Mouse (Mus musculus): ENCODE data around the gene Ech1. TPM values are rescaled to one million over a fixed set of nuclear protein-coding genes. Genes with fewer than 3 reads are reported as not detected.

The Ech1 gene
- total RNA-seq, 2 experiments from 2014 or later: 1,375 to 1,408 TPM

DNA sequence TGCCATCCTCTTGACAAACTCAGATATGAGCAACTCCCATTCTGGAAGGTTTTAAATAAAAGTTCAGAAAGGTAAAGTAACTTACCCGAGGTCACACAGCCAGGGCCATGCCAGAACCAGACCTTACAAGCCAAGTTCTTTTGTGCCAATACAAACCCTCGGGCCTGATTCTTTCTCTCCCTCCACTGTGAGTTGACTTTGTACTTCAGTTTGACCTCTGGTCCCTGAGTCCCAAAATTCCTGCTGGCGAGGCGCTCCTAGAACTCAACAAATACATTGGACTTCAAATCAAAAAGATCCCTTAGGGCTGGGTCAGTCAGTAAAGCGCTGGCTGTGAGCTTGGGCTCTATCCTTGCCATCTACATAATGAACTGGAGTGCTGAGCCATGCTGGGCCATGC, 11.9 kb downstream of the Ech1 start:
- intact Hi-C loops (cut with DNase I): no loop called here

DNA sequence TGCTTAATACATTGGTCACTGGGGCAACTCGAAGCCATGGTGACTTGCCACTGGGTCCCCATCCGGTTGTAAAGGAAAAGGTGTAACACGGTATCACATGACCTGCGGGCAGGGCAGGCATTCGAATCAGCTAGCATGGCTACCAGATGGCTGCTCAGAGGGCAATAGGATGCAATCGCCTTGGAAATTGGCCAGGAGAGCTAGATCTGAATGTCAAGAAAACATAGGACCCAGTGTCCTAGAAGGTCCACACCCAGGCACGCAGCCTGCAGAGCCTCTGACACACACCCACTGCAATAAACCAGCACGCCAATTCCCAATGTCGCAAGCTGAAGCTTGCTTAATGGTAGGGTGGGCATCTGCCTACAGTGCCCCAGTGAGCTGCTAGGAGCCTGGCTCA, 13.3 kb downstream of the Ech1 start:
- intact Hi-C loops (cut with DNase I): no loop called here
- DNase-seq: no peak

More for the DNA sequence above, 11.9 kb downstream of the Ech1 start:
- DNase-seq: no peak

DNA sequence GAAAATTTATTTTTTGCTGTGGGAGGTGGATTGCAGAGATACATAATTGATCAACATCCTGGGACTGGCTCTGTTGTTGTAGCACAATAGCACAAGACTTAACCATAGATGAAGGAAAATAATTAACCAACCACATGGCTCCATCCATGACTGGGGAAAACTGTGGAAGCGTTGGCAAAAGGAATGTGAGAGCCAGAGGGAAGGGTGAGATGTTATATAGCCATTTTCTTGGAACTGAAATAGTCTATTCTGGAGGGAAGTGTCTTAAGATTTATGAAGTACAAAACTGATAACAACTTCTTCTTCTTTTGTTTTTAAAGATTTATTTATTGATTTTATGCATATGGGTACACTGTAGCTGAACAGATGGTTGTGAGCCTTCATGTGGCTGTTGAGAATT, 22.3 kb downstream of the Ech1 start:
- DNase-seq: no peak
- intact Hi-C loops (cut with DNase I): no loop called here

DNA sequence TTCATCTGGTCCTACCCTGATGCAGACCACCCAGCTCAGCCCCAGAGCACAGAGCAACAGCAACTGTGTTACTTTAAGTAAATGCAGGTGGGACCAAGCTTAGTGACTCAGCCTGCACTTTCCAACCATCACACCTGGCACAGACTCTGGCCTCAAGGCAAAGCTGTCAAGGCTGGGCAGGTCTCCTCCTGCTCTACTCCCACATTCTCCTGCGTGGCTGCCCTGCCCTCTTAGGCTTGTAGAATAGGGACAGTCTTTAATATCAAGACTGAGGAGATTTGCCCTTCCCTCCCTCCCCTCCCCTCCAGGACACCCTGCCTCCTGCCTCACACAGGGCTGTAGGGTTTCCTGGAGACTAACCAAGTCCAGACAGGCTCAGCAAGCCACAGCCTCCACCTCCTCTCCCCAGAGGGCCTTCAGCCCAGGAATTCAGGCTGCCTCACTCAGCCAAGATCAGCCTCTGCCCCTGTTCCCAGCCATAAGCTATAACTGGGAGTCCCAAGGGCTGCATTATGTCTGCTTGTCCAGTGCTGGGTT, 24.8 kb downstream of the Ech1 start:
- DNase-seq: no peak
- intact Hi-C loops (cut with DNase I): no loop called here

DNA sequence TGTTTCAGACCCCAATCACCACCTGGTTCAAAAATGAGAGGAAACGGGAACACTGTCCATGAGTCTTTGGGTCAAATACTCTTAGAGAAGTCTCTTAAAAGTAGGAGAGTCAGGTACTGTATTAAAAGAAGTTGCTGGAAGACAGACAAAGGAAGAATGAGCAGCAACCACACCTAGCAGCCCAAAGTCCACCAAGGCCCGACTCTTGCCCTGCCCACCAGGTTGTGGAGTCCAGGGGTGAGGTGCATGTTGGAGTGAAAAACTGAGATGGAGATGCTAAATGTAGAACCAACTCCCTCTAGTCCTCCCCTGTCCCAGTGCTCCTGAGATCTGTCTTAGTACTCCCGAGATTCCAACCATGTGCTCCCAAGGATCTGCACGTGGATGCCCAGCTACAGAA, 25.6 kb downstream of the Ech1 start:
- intact Hi-C loops (cut with DNase I): no loop called here
- no peak for DNase-seq

DNA sequence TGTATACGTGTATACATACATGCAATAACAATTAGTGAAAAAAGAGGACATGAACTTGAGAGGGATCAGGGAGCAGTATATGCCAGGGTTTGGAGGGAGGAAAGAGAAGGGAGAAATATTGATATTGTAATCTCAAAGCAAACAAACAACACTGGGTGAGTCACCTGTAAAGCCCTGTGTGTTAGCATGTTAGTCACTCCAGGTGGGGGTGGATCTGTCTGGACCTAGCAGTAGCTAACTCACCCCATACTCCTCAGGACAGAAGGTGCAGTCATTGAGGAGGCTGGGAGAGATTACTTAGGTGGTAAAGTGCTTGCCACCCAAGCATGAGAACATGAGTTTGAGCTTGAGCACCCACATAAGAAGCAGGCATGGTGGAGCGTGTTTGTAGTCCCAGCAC, 34.9 kb downstream of the Ech1 start:
- intact Hi-C loops (cut with DNase I): loop anchor here (10.0 kb wide), 1 partner anchor 175 kb away; no protein-coding TSS in a partner anchor
- DNase-seq: no peak

DNA sequence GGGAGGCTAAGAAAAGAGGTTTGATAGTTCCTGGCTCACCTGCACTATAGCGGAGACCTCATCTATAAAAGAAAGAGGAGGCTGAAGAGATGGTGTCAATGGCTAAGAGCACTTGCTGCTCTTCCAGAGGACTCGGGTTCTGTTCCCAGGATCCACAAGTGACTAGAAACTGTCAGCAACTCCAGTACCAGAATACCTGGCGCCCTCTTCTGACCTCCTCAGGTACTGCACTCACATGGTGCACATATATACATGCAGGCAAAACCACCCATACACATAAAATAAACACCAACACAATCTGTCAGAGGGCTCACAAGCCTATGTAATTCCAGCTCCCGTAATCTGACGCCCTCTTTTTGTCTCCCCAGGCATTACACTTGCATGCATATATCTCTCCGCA, 35.9 kb downstream of the Ech1 start:
- no peak for DNase-seq
- intact Hi-C loops (cut with DNase I): loop anchor here (10.0 kb wide), 1 partner anchor 174 kb away; no protein-coding TSS in a partner anchor

DNA sequence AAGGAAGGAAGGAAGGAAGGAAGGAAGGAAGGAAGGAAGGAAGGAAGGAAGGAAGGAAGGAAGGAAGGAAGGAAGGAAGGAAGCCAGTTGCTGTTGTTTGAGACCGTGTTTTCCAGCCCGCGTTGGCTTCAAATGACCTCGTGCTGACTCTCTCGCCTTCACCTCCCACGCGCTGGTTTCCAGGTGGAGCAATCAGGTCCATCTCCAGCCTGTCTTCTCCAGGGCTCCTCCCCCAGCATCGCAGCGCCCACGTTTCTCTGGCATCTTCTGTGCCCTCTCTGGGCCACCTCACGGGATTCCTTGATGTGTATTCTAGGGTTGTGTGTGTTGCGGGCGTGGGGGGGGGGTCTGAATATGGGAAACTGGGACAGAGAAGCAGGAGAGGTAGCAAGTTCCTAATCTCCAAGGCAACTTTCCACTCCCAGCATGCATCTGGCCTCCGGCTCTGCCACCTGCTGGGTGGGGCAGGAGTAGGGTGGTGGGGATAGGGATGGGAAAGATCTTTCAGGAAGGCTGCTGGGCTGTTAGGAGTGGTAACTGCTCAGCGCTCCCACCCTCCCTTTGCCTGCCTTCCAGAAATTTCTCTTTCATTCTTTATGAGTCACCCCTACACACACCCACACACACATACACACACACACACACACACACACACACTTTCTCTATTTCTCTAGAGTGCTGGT, 37.9 kb downstream of the Ech1 start:
- DNase-seq: no peak
- intact Hi-C loops (cut with DNase I): loop anchor here (10.0 kb wide), 1 partner anchor 172 kb away; no protein-coding TSS in a partner anchor

DNA sequence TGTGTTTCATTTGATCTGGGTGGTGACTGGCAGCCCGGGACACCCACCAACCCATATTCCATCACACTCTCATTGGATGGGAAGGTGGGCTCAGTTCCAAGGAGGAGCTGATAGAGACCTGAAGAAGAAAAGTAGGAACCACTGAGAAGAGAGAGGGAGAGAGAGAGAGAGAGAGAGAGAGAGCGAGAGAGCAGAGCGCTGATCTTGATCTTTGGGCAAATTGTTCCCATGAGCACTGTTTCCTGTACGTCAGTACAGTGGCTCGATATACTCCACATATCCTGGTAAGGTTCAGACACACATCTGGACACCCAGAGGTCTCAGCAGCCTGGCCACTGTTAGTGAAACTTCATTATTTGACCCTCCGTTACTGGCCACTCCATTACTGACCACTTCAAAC, 38.5 kb downstream of the Ech1 start, which contains the start of gene Lgals7:
Gene Lgals7, plus strand, starts transcription at position 314 of the 400 bp plus-strand sequence.
- intact Hi-C loops (cut with DNase I): loop anchor here (10.0 kb wide), 1 partner anchor 171 kb away; no protein-coding TSS in a partner anchor
- no peak for DNase-seq

DNA sequence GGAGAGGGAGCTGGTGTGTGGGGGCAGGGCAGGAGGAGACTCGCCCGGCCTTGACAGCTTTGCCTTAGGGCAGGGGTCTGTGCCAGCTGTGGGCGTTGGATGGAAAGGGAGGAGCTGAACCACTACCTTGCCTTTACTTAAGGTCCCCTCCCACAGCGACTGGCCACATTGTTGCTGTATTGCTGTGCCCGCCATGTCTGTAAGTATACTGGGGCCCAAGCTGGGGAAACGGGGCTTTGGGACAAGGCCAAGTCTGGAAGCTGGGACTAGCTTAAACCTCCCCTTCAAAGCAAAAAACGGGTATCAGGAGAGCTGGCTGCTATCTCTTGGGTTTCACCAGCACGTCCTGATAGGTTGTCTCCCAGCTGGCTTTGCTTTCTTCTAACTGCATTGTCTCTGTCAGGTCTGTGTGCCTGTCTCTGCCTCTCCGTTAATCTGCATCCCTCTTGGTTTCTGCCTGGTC, 39.3 kb downstream of the Ech1 start:
- no peak for DNase-seq
- intact Hi-C loops (cut with DNase I): loop anchor here (10.0 kb wide), 1 partner anchor 170 kb away; no protein-coding TSS in a partner anchor

DNA sequence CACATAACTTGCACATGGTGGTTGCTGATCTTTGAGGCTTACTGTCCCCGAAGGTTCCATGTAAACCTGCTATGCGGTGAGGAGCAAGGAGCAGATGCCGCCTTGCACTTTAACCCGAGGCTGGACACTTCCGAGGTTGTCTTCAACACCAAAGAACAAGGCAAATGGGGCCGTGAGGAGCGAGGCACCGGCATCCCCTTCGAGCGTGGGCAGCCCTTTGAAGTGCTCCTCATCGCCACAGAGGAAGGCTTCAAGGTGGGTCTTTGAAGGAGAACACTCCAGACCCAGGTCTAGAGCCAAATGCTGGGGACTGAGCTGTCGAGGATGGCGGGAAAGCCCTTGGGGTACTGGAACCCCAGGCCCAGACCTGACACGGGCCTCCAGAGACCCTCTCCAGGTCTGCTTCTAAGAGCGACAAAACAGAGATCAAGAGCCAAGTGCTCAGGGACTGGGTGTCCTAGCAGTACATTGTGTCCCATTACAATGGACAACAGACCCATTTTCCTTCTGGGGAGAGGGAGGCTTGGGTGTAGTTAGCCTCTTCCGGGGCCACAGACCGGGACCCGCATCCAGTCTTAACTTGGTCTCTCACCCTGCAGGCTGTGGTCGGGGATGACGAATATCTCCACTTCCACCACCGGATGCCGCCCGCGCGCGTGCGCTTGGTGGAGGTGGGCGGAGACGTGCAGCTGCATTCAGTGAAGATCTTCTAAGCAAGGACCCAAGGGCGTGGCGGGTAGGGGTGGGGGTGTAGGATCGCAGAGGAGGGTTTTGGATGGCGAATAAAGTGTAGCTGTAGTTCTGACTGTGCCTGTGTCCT, 40.7 kb downstream of the Ech1 start:
- intact Hi-C loops (cut with DNase I): loop anchor here (2.0 to 10.0 kb wide), 3 partner anchors 39 to 169 kb away; no protein-coding TSS in a partner anchor
- DNase-seq: peak; percentile 81 to 83

DNA sequence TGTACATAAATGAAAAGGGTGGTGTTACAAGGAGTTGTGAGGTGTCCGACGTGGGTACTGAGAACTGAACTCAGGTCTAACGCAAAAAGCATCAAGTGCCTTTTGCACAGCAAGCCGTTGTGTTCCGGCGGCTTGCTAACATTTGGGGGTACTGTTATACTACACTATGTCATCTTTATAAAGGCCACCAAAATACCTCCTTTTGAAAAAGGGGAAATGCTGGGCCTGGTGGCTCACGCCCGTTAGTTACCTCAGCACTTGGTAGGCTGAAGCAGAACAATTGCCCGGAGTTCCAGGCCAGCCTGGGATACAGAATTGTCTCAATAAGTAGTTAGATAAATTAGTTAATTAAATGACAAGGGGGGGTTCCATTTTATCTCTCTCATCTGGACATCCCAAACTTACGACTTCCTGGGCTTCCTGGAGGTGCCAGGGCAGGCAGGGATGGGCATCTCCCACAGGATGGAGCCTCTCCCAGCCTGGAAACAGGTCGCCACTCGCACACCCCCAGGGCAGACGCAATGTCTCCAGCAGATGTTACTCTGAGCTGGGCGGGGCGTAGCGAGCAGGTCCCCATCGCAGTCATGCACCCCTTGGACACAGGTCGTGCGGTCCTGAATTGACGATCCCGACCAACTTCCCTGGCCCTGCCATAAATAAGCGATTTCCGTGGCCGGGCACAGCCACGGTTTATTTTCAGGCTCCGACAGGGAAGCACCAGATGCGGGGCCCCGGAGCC, 41.9 kb downstream of the Ech1 start:
- DNase-seq: no peak
- intact Hi-C loops (cut with DNase I): loop anchor here (1.0 to 10.0 kb wide), 4 partner anchors 40 to 168 kb away; no protein-coding TSS in a partner anchor

DNA sequence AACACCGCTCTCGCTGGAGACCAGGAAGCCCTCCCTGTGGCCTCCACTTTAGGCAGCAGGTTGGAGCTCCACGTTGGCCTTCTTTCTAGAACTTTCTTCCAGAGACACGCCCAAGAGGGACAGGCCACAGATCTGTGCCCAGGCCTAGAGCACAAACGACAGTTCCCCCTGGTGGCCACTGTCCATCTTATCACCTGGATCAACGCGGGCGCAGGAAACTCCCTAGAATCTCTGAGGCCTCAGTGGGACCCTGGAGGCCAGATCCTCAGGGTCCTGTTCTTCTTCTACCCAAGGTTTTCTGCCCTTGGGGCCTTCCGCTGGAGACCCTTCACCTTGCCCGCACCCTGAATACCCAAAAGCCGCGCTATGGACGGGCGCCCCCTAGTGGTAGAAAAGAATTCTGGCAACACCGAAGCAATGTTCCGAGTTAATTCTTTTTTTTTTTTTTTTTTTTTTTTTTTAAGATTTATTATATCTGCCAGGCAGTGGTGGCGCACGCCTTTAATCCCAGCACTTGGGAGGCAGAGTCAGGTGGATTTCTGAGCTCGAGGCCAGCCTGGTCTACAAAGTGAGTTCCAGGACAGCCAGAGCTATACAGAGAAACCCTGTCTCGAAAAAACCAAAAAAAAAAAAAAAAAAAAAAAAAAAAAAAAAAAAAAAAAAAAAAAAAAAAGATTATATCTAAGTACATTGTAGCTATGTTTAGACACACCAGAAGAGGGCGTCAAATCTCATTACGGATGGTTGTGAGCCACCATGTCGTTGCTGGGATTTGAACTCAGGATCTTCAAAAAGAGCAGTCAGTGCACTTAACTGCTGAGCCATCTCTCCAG, 42.7 kb downstream of the Ech1 start:
- intact Hi-C loops (cut with DNase I): loop anchor here (1.0 to 10.0 kb wide), 4 partner anchors 41 to 167 kb away; no protein-coding TSS in a partner anchor
- DNase-seq: peak; percentile 79 to 86

DNA sequence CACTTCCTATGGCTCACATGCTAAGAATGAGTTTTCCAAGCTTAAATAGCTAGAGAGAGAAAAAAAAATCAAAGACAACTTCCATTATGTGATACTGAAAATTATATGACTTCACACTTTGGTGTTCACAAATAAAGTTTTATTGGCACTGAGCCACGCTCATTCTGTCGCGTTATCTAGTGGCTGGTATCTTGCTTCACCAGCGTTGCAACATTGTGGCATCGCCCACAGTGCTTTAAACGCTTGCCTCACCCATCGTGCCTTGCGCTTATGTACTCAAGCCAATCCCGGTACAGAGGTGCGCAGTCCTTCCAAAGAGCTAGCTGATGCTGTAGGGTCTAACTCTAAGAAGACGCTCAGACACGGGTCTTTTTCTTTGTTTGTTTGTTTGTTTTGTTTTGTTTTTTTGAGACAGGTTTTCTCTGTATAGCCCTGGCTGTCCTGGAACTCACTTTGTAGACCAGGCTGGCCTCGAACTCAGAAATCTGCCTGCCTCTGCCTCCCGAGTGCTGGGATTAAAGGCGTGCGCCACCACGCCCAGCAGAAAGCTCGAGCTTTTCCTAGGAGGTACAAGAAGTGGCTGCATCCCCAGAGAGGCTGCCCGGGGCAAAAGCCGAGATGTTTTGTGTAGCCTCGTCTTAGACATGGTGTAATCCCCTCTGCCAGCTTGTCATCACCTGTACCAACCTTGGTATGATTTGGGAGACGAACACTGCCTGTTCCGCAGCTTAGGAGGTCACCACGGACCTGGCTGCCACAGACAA, 46.1 kb downstream of the Ech1 start:
- intact Hi-C loops (cut with DNase I): no loop called here
- DNase-seq: no peak

DNA sequence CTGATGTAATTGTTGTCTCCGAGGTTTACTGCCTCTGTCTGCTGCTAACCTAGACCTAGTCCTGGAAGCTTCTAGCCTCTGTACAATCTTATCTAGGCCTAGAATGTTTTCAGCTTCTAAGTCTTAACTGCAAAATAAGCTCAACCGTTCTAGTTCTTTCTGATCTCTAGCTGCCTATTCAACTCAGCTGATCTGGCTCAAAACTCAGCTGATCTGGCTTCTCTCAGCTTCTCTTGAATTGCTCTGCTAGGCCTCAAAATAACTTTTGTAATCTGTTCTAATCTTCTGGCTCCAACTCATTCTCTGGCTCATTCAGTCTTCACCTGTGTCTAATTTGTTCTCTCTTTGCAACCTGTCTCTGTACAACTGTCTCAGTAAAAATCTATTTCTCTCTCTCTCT, 49.5 kb downstream of the Ech1 start:
- no peak for DNase-seq

DNA sequence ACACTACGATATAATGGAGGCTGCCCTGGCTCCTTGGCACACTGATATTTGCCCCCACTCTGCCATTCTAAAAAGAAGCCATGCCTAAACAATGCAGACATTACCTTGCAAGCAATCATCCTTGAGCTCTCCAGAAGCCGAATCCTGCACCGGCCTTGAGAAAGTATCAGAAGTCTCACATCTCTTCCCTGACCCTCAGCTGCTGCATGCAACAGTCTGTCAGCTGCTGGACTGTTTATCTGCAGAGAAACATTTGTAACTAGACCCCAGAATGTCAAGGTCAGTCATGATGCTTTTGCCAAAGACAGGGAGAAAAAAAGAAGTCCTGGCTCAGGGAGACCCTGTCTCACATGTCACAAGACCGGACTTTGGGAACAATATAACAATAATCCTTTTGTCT, 51.1 kb downstream of the Ech1 start:
- intact Hi-C loops (cut with DNase I): no loop called here
- no peak for DNase-seq

More for the DNA sequence above, 49.5 kb downstream of the Ech1 start:
- intact Hi-C loops (cut with DNase I): no loop called here

DNA sequence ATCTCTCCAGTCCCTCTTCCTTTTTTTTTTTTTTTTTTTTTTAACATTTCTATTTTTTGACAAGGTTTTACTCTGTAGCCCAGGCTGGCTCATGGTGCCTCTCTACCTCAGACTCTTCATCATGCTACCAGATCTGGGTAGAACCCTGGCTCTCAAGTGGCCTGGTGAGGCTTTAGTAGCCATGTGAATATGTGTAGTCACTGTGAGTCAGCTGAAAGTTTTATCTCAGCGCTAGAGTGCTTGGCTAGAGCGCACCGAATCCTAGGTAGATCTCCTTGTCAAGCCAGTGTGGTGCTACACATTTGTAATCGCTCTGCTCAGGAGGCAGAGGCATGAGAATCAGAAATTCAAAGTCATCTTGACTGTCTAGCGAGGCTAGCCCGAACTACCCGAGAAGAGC, 52.1 kb downstream of the Ech1 start:
- no peak for DNase-seq
- intact Hi-C loops (cut with DNase I): no loop called here

DNA sequence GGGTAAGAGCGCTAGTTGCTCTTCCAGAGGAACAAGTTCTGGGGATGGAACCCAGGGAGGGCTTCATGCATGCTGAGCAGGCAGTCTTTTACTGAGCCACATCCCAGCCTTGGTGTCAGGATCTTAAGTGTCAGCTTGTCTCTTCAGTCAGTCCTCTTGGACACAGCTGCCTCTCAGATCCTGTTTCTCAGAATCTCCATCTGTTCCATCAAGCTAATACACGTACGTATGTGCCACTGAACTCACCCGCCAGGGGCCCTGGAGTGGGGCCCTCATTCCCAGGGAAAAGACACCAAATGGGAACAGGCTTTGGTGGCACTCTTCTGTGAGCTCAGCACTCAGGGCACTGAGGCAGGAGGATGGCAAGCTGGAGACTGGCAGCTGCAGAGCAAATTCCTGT, 52.8 kb downstream of the Ech1 start:
- DNase-seq: no peak
- intact Hi-C loops (cut with DNase I): no loop called here

DNA sequence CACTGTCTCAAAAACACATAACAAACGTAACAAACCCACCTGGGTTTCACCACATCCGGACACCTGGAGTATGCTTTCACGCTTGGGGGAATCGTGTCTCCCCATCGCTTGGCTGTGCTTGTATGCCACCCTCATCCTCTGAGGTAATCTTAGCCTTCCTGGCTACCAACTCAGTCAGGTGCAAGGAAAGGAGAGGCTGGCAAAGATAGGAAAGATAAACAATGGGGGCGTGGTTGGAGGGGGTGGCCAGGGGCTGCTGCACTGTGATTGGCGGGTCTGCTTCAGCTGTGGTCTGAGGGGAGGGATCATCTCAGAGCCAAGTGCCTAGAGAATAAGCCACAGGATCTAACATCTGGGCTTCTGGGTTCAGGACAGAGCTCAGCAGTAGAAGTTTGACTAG, 54.6 kb downstream of the Ech1 start:
- intact Hi-C loops (cut with DNase I): no loop called here
- DNase-seq: no peak
